Mouse (Mus musculus): Measurements from ENCODE around the gene Eif3a.
A peak's percentile ranks its signal among the peaks of the same experiment; 100 is the strongest.

GRCm38 (mm10) chr19:60837747-60838146 is 47.3 kb upstream of the Eif3a start:
- TF ChIP-seq CTCF (IDR thresholded peaks at IDR 0.05; ENCODE audit: extremely low read depth, insufficient read depth, insufficient read length, insufficient replicate concordance) (peak; percentile 86; the same call in 1 of the 2 replicates), POLR2A (IDR thresholded peaks at IDR 0.05; ENCODE audit: low read depth, low read length) (no peak)
